Mouse (Mus musculus) thymus, adult 2 months (tissue): Measurements from ENCODE around the gene Flnb.

ENCODE experiments used
- CTCF ChIP-seq: fragments of 200-500 bp; IDR thresholded peaks from 2 replicates; pipeline ENCODE4 v1.5.1; 2012; ENCODE audit warnings: mild to moderate bottlenecking, control low read depth, low read length, moderate library complexity, borderline replicate concordance; ENCODE audit not compliant: control insufficient read depth, poor library complexity, insufficient read depth; ENCODE audit errors: extremely low read depth
- POLR2A ChIP-seq: fragments of 200-500 bp; IDR thresholded peaks from 2 replicates; pipeline ENCODE4 v1.6.1; 2012; ENCODE audit warnings: mild to moderate bottlenecking, low read length, control low read depth, moderate library complexity; ENCODE audit not compliant: control insufficient read depth, poor library complexity, insufficient read depth; ENCODE audit errors: extremely low read depth

GRCm38 (mm10) chr14:7929029-7929428 is 111.3 kb downstream of the Flnb start:
- TF ChIP-seq POLR2A (no peak), CTCF (no peak)
